Mouse (Mus musculus): ENCODE measurements at regions not wholly inside any gene's neighbourhood (a gene's known extent, or its start where the extent isn't known, plus 50 kb on each side); places are given as distances from the start of the nearest gene placed in this dataset.

GRCm38 (mm10) chr1:119364901-119365300 is 57.1 kb downstream of the Inhbb start:
- DNase-seq (ENCODE audit: low read depth, low spot score) = no peak

- no peak for DNase-seq (ENCODE audit: low read depth, low spot score)
These were observed 64.0 kb downstream of the Inhbb start for GRCm38 (mm10) chr1:119358096-119358495.

- peak; percentile 79 for DNase-seq (ENCODE audit: low read depth, low spot score)
These were observed 65.1 kb downstream of the Inhbb start for GRCm38 (mm10) chr1:119356916-119357315.

GRCm38 (mm10) chr1:119355456-119355855 is 66.6 kb downstream of the Inhbb start:
- no peak for DNase-seq (ENCODE audit: low read depth, low spot score)

- DNase-seq (ENCODE audit: low read depth, low spot score) = no peak
These were observed 70.5 kb downstream of the Inhbb start for GRCm38 (mm10) chr1:119351567-119351966.

GRCm38 (mm10) chr1:119350846-119351245 is 71.2 kb downstream of the Inhbb start:
- no peak for DNase-seq (ENCODE audit: low read depth, low spot score)

GRCm38 (mm10) chr1:119350296-119350695 is 71.8 kb downstream of the Inhbb start:
- no peak for DNase-seq (ENCODE audit: low read depth, low spot score)

GRCm38 (mm10) chr1:119348456-119349208 is 73.4 kb downstream of the Inhbb start:
- peak; percentile 86 for DNase-seq (ENCODE audit: low read depth, low spot score)

GRCm38 (mm10) chr1:119347749-119348148 is 74.3 kb downstream of the Inhbb start:
- peak; percentile 78 for DNase-seq (ENCODE audit: low read depth, low spot score)

GRCm38 (mm10) chr1:119346634-119347155 is 75.4 kb downstream of the Inhbb start:
- no peak for DNase-seq (ENCODE audit: low read depth, low spot score)

- peak; percentile 84 for DNase-seq (ENCODE audit: low read depth, low spot score)
These were observed 76.8 kb downstream of the Inhbb start for GRCm38 (mm10) chr1:119345115-119345791.

GRCm38 (mm10) chr1:119344046-119344445 is 78.0 kb downstream of the Inhbb start:
- DNase-seq (ENCODE audit: low read depth, low spot score) = no peak

- DNase-seq (ENCODE audit: low read depth, low spot score) = peak; percentile 33
These were observed 86.9 kb downstream of the Inhbb start for GRCm38 (mm10) chr1:119335171-119335570.

- no peak for DNase-seq (ENCODE audit: low read depth, low spot score)
These were observed 91.2 kb downstream of the Inhbb start for GRCm38 (mm10) chr1:119330751-119331326.

GRCm38 (mm10) chr1:119329693-119330434 is 92.2 kb downstream of the Inhbb start:
- DNase-seq (ENCODE audit: low read depth, low spot score) = peak; percentile 62

GRCm38 (mm10) chr1:119328921-119329692 is 92.9 kb downstream of the Inhbb start:
- no peak for DNase-seq (ENCODE audit: low read depth, low spot score)

GRCm38 (mm10) chr1:119324551-119324950 is 97.5 kb downstream of the Inhbb start:
- no peak for DNase-seq (ENCODE audit: low read depth, low spot score)

GRCm38 (mm10) chr1:119322279-119322995 is 99.6 kb downstream of the Inhbb start:
- DNase-seq (ENCODE audit: low read depth, low spot score) = no peak

- DNase-seq (ENCODE audit: low read depth, low spot score) = no peak
These were observed 100.2 kb downstream of the Inhbb start for GRCm38 (mm10) chr1:119321799-119322198.

GRCm38 (mm10) chr1:119317006-119317405 is 105.0 kb downstream of the Inhbb start:
- no peak for DNase-seq (ENCODE audit: low read depth, low spot score)

Measured in R1 (cell line).